Mouse (Mus musculus) CH12.LX (cell line): ENCODE measurements at regions not wholly inside any gene's neighbourhood (a gene's known extent, or its start where the extent isn't known, plus 50 kb on each side); places are given as distances from the start of the nearest gene placed in this dataset.

ENCODE experiments used
- DNase-seq: peaks from one replicate; pipeline ENCODE4 v3.0.0-alpha.2; 2013; ENCODE audit errors: extremely low read depth
- H3K27ac ChIP-seq: 2 replicates; pipeline ENCODE4 v1.5.1; 2012; ENCODE audit warnings: low read depth, mild to moderate bottlenecking, control low read depth, moderate library complexity; ENCODE audit not compliant: insufficient read depth
- H3K27me3 ChIP-seq: replicated peaks from 2 replicates; pipeline ENCODE3; 2012; ENCODE audit warnings: inconsistent platforms
- H3K36me3 ChIP-seq, 2 experiments: replicated peaks in 1 of 2; 2 replicates each; pipeline versions ENCODE3 to v1.6.1; 2012; ENCODE audit warnings: inconsistent platforms in 1 of 2, low read length in 1 of 2, mild to moderate bottlenecking in 1 of 2, mixed read lengths in 1 of 2, moderate library complexity in 1 of 2; ENCODE audit not compliant: control insufficient read depth in 1 of 2, insufficient read depth in 1 of 2
- H3K4me1 ChIP-seq, 2 experiments: 2 replicates each; pipeline ENCODE4 v1.6.1; 2012; ENCODE audit warnings: inconsistent platforms in 1 of 2, moderate library complexity in 1 of 2; ENCODE audit not compliant: insufficient read depth in 2 of 2, control insufficient read depth in 1 of 2
- H3K4me2 ChIP-seq: 2 replicates; pipeline ENCODE4 v1.6.1; 2012; ENCODE audit warnings: low read depth, mild to moderate bottlenecking, control low read depth; ENCODE audit not compliant: poor library complexity, insufficient read depth, severe bottlenecking
- H3K4me3 ChIP-seq, 3 experiments: fragments of 150-350 bp in 1 of 3; sonication (generic) in 1 of 3; replicated peaks in 1 of 3; 2 replicates each; pipeline versions ENCODE3 to v1.5.1; 2011 to 2012; ENCODE audit warnings: low read depth in 2 of 3, low read length in 2 of 3, mild to moderate bottlenecking in 2 of 3, moderate library complexity in 2 of 3, control low read depth in 1 of 3, improper control_type of control experiment in 1 of 3, inconsistent platforms in 1 of 3, mixed read lengths in 1 of 3; ENCODE audit not compliant: poor library complexity in 1 of 3
- H3K79me2 ChIP-seq: replicated peaks from 2 replicates; pipeline ENCODE4 v1.6.1; 2012; ENCODE audit warnings: mild to moderate bottlenecking, moderate library complexity; ENCODE audit not compliant: control insufficient read depth, poor library complexity, insufficient read depth, severe bottlenecking; ENCODE audit errors: extremely low read depth
- H3K9ac ChIP-seq: 2 replicates; pipeline ENCODE4 v1.6.1; 2012; ENCODE audit warnings: low read depth, mild to moderate bottlenecking, control low read depth, moderate library complexity; ENCODE audit not compliant: insufficient read depth
- H3K9me3 ChIP-seq: replicated peaks from 2 replicates; pipeline ENCODE3; 2012; ENCODE audit warnings: low read length, inconsistent platforms, mixed read lengths
- BHLHE40 ChIP-seq: IDR thresholded peaks from 2 replicates; pipeline ENCODE4 v1.6.1; 2011; ENCODE audit warnings: mild to moderate bottlenecking, low read depth, low read length, improper control_type of control experiment
- CHD1 ChIP-seq: IDR thresholded peaks from 2 replicates; pipeline ENCODE4 v1.6.1; 2012; ENCODE audit warnings: low read depth, low read length, improper control_type of control experiment, inconsistent platforms
- EP300 ChIP-seq: IDR thresholded peaks from 2 replicates; pipeline ENCODE4 v1.6.1; 2011; ENCODE audit warnings: low read length, improper control_type of control experiment
- ETS1 ChIP-seq: conservative IDR thresholded peaks from 2 replicates; pipeline ENCODE4 v1.6.1; 2012; ENCODE audit warnings: low read depth, mild to moderate bottlenecking, inconsistent platforms, low read length, improper control_type of control experiment, moderate library complexity
- GABPA ChIP-seq: IDR thresholded peaks from 2 replicates; pipeline ENCODE4 v1.6.1; 2012; ENCODE audit warnings: low read depth, low read length, improper control_type of control experiment, inconsistent platforms; ENCODE audit not compliant: insufficient replicate concordance
- IRF4 ChIP-seq: IDR thresholded peaks from 2 replicates; pipeline ENCODE4 v1.6.1; 2014; ENCODE audit warnings: low read depth, mild to moderate bottlenecking, inconsistent platforms, low read length, improper control_type of control experiment
- JUND ChIP-seq: conservative IDR thresholded peaks from 2 replicates; pipeline ENCODE4 v1.6.1; 2011; ENCODE audit warnings: low read depth, low read length, improper control_type of control experiment
- MAX ChIP-seq: IDR thresholded peaks from 2 replicates; pipeline ENCODE4 v1.6.1; 2011; ENCODE audit warnings: low read length, improper control_type of control experiment
- MEF2A ChIP-seq: IDR thresholded peaks from 2 replicates; pipeline ENCODE4 v1.6.1; 2014; ENCODE audit warnings: low read depth, mild to moderate bottlenecking, inconsistent platforms, low read length, improper control_type of control experiment, borderline replicate concordance
- MXI1 ChIP-seq: IDR thresholded peaks from 2 replicates; pipeline ENCODE4 v1.6.1; 2011; ENCODE audit warnings: mild to moderate bottlenecking, low read depth, low read length, improper control_type of control experiment
- NRF1 ChIP-seq: IDR thresholded peaks from 2 replicates; pipeline ENCODE4 v1.6.1; 2014; ENCODE audit warnings: low read depth, mild to moderate bottlenecking, inconsistent platforms, low read length, improper control_type of control experiment, moderate library complexity
- PAX5 ChIP-seq: IDR thresholded peaks from 2 replicates; pipeline ENCODE4 v1.6.1; 2012; ENCODE audit warnings: low read length, inconsistent platforms, mixed read lengths
- SMC3 ChIP-seq: IDR thresholded peaks from 2 replicates; pipeline ENCODE4 v1.6.1; 2011; ENCODE audit warnings: low read depth, low read length, improper control_type of control experiment
- TBP ChIP-seq: conservative IDR thresholded peaks from 2 replicates; pipeline ENCODE4 v1.6.1; 2011; ENCODE audit warnings: low read depth, low read length, improper control_type of control experiment
- ZC3H11A ChIP-seq: IDR thresholded peaks from 2 replicates; pipeline ENCODE4 v1.6.1; 2012; ENCODE audit warnings: low read depth, mild to moderate bottlenecking, inconsistent platforms, low read length, improper control_type of control experiment
- dilution Hi-C: fragments of 300-500 bp; cut with MboI; formaldehyde crosslinking; loops from 2 replicates; pipeline ENCODE4 v1.14.3; 2020; ENCODE audit warnings: low sequenced_read_pairs; ENCODE audit not compliant: extremely low pct_unique_long_range_greater_than_20kb, extremely low pct_ligation_motif_present
- in situ Hi-C: fragments of 300-500 bp; cut with MboI; formaldehyde crosslinking; loops from 3 replicates; pipeline ENCODE4 v1.14.3; 2019; ENCODE audit warnings: low sequenced_read_pairs, low pct_ligation_motif_present, low pct_unique_long_range_greater_than_20kb, mixed read lengths

DNA sequence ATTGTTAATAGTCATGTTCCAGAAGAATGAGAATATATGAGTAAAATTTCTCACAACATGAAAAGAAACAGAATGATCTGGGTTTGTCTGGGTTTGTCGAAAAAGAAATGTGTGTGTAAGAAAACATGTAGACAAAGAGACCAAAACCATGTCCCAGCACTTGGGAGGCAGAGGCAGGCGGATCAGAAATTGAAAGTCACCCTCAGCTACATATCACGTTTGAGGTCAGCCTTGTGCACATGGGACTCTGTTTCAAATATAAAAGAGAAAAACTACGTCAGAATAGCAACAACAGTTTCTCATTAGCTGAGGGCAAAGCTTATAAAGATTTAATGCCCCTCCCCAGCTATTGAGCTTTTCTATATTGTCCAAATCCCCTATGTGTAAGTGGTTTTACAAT, 103.8 kb downstream of the Tmsb4x start:
- Histone ChIP-seq H3K27me3 (no peaks in the 10 kb centered on the region), H3K4me3 (no peak overlapping the region), H3K79me2 (no peaks in the 10 kb centered on the region), H3K27ac (peak overlapping the region; percentile 90; the same call in 1 of the 2 replicates), H3K4me1 (peaks cover 8 to 55% of the 10 kb centered on the region in 2 experiments; a peak in 3 of 4 replicates), H3K4me2 (peak overlapping the region; percentile 66; the same call in 1 of the 2 replicates), H3K9me3 (no peaks in the 10 kb centered on the region), H3K36me3 (no peaks in the 10 kb centered on the region), H3K9ac (peak overlapping the region; percentile 63)
- no peak for DNase-seq
- TF ChIP-seq EP300: no peak
- peak; percentile 89 for TF ChIP-seq BHLHE40
- in situ Hi-C loops: loop anchor here (25.0 kb wide), 1 partner anchor 293 kb away; no protein-coding TSS in a partner anchor
- dilution Hi-C loops: no loop called here

DNA sequence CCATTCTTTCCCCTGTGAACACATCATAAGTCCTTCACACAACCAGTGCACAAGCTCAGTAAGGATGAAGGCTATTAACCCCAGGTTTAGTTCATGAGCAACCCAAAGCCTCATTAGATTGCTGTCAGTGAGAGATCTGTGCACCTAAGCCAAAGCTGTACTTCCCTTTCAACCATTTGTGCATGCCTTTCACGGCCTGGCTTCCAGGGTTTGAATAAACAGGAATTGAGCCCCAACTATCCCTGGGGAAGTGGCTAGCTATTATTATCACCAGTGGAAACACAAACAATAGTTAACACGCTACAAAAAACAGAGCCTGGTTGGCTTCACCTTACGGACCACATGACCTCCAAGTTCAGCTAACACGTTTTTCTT, 104.9 kb downstream of the Tmsb4x start:
- Histone ChIP-seq H3K4me1 (peaks cover 7 to 55% of the 10 kb centered on the region in 2 experiments; a peak in 3 of 4 replicates), H3K9me3 (no peaks in the 10 kb centered on the region), H3K4me2 (no peak overlapping the region), H3K9ac (no peak overlapping the region), H3K27me3 (no peaks in the 10 kb centered on the region), H3K36me3 (no peaks in the 10 kb centered on the region), H3K27ac (peak overlapping the region; percentile 64; the same call in 1 of the 2 replicates), H3K4me3 (no peak overlapping the region), H3K79me2 (peaks cover 4% of the 10 kb centered on the region; the same call in 1 of the 2 replicates)
- DNase-seq: no peak
- in situ Hi-C loops: loop anchor here (25.0 kb wide), 1 partner anchor 292 kb away; no protein-coding TSS in a partner anchor
- TF ChIP-seq BHLHE40: no peak
- TF ChIP-seq IRF4: no peak
- no peak for TF ChIP-seq PAX5
- no peak for TF ChIP-seq CHD1
- no peak for TF ChIP-seq MAX
- TF ChIP-seq JUND: no peak
- no peak for TF ChIP-seq MEF2A
- TF ChIP-seq TBP: no peak
- TF ChIP-seq ZC3H11A: no peak
- TF ChIP-seq MXI1: no peak
- no peak for TF ChIP-seq NRF1
- no peak for TF ChIP-seq SMC3
- TF ChIP-seq GABPA: no peak
- TF ChIP-seq ETS1: no peak
- dilution Hi-C loops: no loop called here
